Mouse (Mus musculus) heart, embryonic 11.5 days (tissue): ENCODE data around the gene Mrps33. TPM values are rescaled to one million over a fixed set of nuclear protein-coding genes. Genes with fewer than 3 reads are reported as not detected.

ENCODE experiments used
- ATAC-seq: fragments of 200-750 bp; cut with Nextera tagmentation; replicated peaks from 2 replicates; pipeline ENCODE4 v1.8.0; 2017; ENCODE audit warnings: moderate library complexity; ENCODE audit not compliant: insufficient number of reproducible peaks, low FRiP score, low TSS enrichment
- H3K27ac ChIP-seq: fragments of 300-500 bp; sonication (generic); 2 replicates; pipeline ENCODE4 v1.5.1; 2014; ENCODE audit warnings: mild to moderate bottlenecking, low read depth, low read length
- H3K27me3 ChIP-seq: fragments of 300-500 bp; sonication (generic); 2 replicates; pipeline ENCODE4 v1.6.1; 2014; ENCODE audit warnings: mild to moderate bottlenecking, low read length, mixed read lengths; ENCODE audit not compliant: control insufficient read depth, insufficient read depth
- H3K36me3 ChIP-seq: fragments of 300-500 bp; sonication (generic); 2 replicates; pipeline ENCODE4 v1.6.1; 2014; ENCODE audit warnings: mild to moderate bottlenecking, low read length, moderate library complexity, mixed read lengths; ENCODE audit not compliant: control insufficient read depth, insufficient read depth
- H3K4me1 ChIP-seq: fragments of 300-500 bp; sonication (generic); 2 replicates; pipeline ENCODE4 v1.6.1; 2014; ENCODE audit warnings: low read length; ENCODE audit not compliant: control insufficient read depth, insufficient read depth
- H3K4me2 ChIP-seq: fragments of 300-500 bp; sonication (generic); 2 replicates; pipeline ENCODE4 v1.6.1; 2014; ENCODE audit warnings: mild to moderate bottlenecking, moderate library complexity
- H3K4me3 ChIP-seq: fragments of 300-500 bp; sonication (generic); 2 replicates; pipeline ENCODE4 v1.5.1; 2014; ENCODE audit warnings: low read depth, low read length
- H3K9ac ChIP-seq: fragments of 300-500 bp; sonication (generic); 2 replicates; pipeline ENCODE4 v1.6.1; 2014; ENCODE audit warnings: mild to moderate bottlenecking, low read depth, low read length, moderate library complexity
- H3K9me3 ChIP-seq: fragments of 300-500 bp; sonication (generic); replicated peaks from 2 replicates; pipeline ENCODE4 v1.6.1; 2016; ENCODE audit warnings: low read length; ENCODE audit not compliant: control insufficient read depth
- WGBS: fragments of 180-500 bp; shearing (Covaris S2); extraction: QIAGEN DNeasy Blood & Tissue Kit; methylation state at CpG from one replicate; pipeline ENCODE4 v1.1.7; 2014; ENCODE audit not compliant: insufficient replicate concordance; 5-methylcytosine and 5-hydroxymethylcytosine counted together
- polyA plus RNA-seq: library from polyadenylated mRNA; unstranded; fragments of >200 nt; fragmentation: Nextera tagmentation; extraction: Ambion mirVana; gene quantifications from 2 replicates; pipeline ENCODE4 v1.2.1, GENCODE M21; 2014

The Mrps33 gene
- polyA plus RNA-seq, 1 experiment from 2014 or later: 220 TPM

DNA sequence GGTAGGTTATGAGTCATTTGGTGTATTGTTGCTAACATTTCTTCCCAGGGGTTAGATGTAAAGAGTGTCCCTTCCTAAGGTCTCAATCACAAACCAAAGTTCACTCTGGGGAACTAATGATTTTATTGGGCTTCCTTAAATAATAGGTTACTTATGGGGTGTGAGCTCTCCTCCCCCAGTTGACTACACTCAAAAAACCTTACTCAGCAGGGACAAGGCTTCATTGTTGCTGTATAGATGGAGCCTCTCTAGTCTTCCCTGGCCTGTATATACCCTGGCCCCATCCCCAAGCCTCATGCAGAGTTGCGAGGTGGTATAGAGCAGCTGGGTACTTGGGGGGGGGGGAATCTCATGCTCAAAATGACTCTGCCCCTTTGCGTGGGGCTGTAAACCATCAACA, 53.6 kb downstream of the Mrps33 start:
- Histone ChIP-seq H3K9me3 (no peaks in the 10 kb centered on the region), H3K4me1 (no peaks in the 10 kb centered on the region), H3K4me2 (no peak overlapping the region), H3K27ac (no peak overlapping the region), H3K27me3 (no peaks in the 10 kb centered on the region), H3K9ac (no peak overlapping the region), H3K4me3 (no peak overlapping the region), H3K36me3 (no peaks in the 10 kb centered on the region)
- 92% methylated on average over 2 of the region's 2 CpGs for WGBS
- no peak for ATAC-seq

Other genes starting within 250 kb of the Mrps33 start
- gene Adck2, start 237.1 kb downstream of the Mrps33 start, polyA plus RNA-seq: 14.9 and 18.6 TPM in 2 replicates
- gene Gm42420, start 225.2 kb downstream of the Mrps33 start, polyA plus RNA-seq: 1.4 and 1.9 TPM in 2 replicates
- gene Ndufb2, start 218.4 kb downstream of the Mrps33 start, polyA plus RNA-seq: 524 and 555 TPM in 2 replicates
- gene Braf, start 85.5 kb downstream of the Mrps33 start, polyA plus RNA-seq: 11.4 and 13.5 TPM in 2 replicates
- gene Tmem178b, start 62.3 kb upstream of the Mrps33 start, polyA plus RNA-seq: 0.03 and 0.26 TPM in 2 replicates